Mouse (Mus musculus): ENCODE measurements around the gene Gli1. TPM values are rescaled to one million over a fixed set of nuclear protein-coding genes. Genes with fewer than 3 reads are reported as not detected.
A peak's percentile ranks its signal among the peaks of the same experiment; 100 is the strongest.

Gene Gli1
- polyA plus RNA-seq, 1 experiment, result 3.2 TPM

GRCm38 (mm10) chr10:127294895-127295510 is 46.8 kb downstream of the Gli1 start:
- DNase-seq (ENCODE audit: extremely low spot score in 1 of 2, low spot score in 1 of 2), result no peak

GRCm38 (mm10) chr10:127293590-127294113 is 48.1 kb downstream of the Gli1 start:
- DNase-seq (ENCODE audit: extremely low spot score in 1 of 2, low spot score in 1 of 2), result no peak

GRCm38 (mm10) chr10:127292987-127293538 is 48.7 kb downstream of the Gli1 start:
- DNase-seq (ENCODE audit: extremely low spot score in 1 of 2, low spot score in 1 of 2), result peak in 1 of 2 experiments; percentile 45

- DNase-seq (ENCODE audit: extremely low spot score in 1 of 2, low spot score in 1 of 2), result no peak
Measured at GRCm38 (mm10) chr10:127291881-127292638, 49.7 kb downstream of the Gli1 start.

GRCm38 (mm10) chr10:127290930-127291880 is 50.6 kb downstream of the Gli1 start:
- DNase-seq (ENCODE audit: extremely low spot score in 1 of 2, low spot score in 1 of 2), result peak in 1 of 2 experiments; percentile 45

- DNase-seq (ENCODE audit: extremely low spot score in 1 of 2, low spot score in 1 of 2), result peak; percentile 100
Measured at GRCm38 (mm10) chr10:127290307-127290929, 51.4 kb downstream of the Gli1 start.

- peak; percentile 33 to 54 for DNase-seq (ENCODE audit: extremely low spot score in 1 of 2, low spot score in 1 of 2)
Measured at GRCm38 (mm10) chr10:127289573-127290191, 52.1 kb downstream of the Gli1 start.

GRCm38 (mm10) chr10:127288800-127289572 is 52.8 kb downstream of the Gli1 start, which contains the start of gene Mbd6:
Mbd6 (minus strand) TSS chr10:127289018.
- peak; percentile 67 to 82 for DNase-seq (ENCODE audit: extremely low spot score in 1 of 2, low spot score in 1 of 2)

- DNase-seq (ENCODE audit: extremely low spot score in 1 of 2, low spot score in 1 of 2), result no peak
Measured at GRCm38 (mm10) chr10:127288328-127288799, 53.4 kb downstream of the Gli1 start.

- no peak for DNase-seq (ENCODE audit: extremely low spot score in 1 of 2, low spot score in 1 of 2)
Measured at GRCm38 (mm10) chr10:127287936-127288293, 53.9 kb downstream of the Gli1 start.

- DNase-seq (ENCODE audit: extremely low spot score in 1 of 2, low spot score in 1 of 2), result no peak
Measured at GRCm38 (mm10) chr10:127287271-127287935, 54.4 kb downstream of the Gli1 start.

- DNase-seq (ENCODE audit: extremely low spot score in 1 of 2, low spot score in 1 of 2), result no peak
Measured at GRCm38 (mm10) chr10:127286730-127287129, 55.0 kb downstream of the Gli1 start.

- no peak for DNase-seq (ENCODE audit: extremely low spot score in 1 of 2, low spot score in 1 of 2)
Measured at GRCm38 (mm10) chr10:127286194-127286593, 55.6 kb downstream of the Gli1 start.

GRCm38 (mm10) chr10:127285644-127286043 is 56.1 kb downstream of the Gli1 start:
- DNase-seq (ENCODE audit: extremely low spot score in 1 of 2, low spot score in 1 of 2), result no peak

- DNase-seq (ENCODE audit: extremely low spot score in 1 of 2, low spot score in 1 of 2), result no peak
Measured at GRCm38 (mm10) chr10:127284724-127285500, 56.9 kb downstream of the Gli1 start.

GRCm38 (mm10) chr10:127284105-127284622 is 57.6 kb downstream of the Gli1 start:
- DNase-seq (ENCODE audit: extremely low spot score in 1 of 2, low spot score in 1 of 2), result no peak

- DNase-seq (ENCODE audit: extremely low spot score in 1 of 2, low spot score in 1 of 2), result no peak
Measured at GRCm38 (mm10) chr10:127282620-127283215, 59.1 kb downstream of the Gli1 start.

All from frontal cortex, adult 2 months (tissue).